Mouse (Mus musculus): Measurements from ENCODE around the gene Thtpa.

GRCm38 (mm10) chr14:55059931-55060330, 34.7 kb upstream of the Thtpa start:
- TF ChIP-seq CTCF (IDR thresholded peaks at IDR 0.05; ENCODE audit: low read depth, low read length) (no peak), GATA1 (IDR thresholded peaks at IDR 0.05; ENCODE audit: borderline replicate concordance, low read length) (no peak), GATA2 (IDR thresholded peaks at IDR 0.05; ENCODE audit: borderline replicate concordance, low read depth, low read length) (no peak), TAL1 (conservative IDR thresholded peaks at IDR 0.05; ENCODE audit: low read depth, low read length) (no peak), POLR2AphosphoS5 (IDR thresholded peaks at IDR 0.05; ENCODE audit: insufficient replicate concordance, low read depth, low read length) (no peak)
